Mouse (Mus musculus) liver, adult 2 months (tissue): Measurements from ENCODE around the gene Nptxr. TPM values are rescaled to one million over a fixed set of nuclear protein-coding genes. Genes with fewer than 3 reads are reported as not detected.

Experiments
- DNase-seq: peaks from one replicate; pipeline ENCODE4 v3.0.0-alpha.2; 2011; ENCODE audit warnings: low read depth, low spot score; ENCODE audit errors: extremely low read depth
- H3K27ac ChIP-seq: fragments of 200-500 bp; replicated peaks from 2 replicates; pipeline ENCODE4 v1.5.1; 2012; ENCODE audit warnings: low read depth, mild to moderate bottlenecking, control low read depth, inconsistent platforms, low read length; ENCODE audit not compliant: insufficient read depth
- H3K27me3 ChIP-seq: fragments of 200-500 bp; 2 replicates; pipeline ENCODE4 v1.6.1; 2012; ENCODE audit warnings: mild to moderate bottlenecking, moderate library complexity, low read length, inconsistent platforms; ENCODE audit not compliant: control insufficient read depth, insufficient read depth
- H3K36me3 ChIP-seq: fragments of 200-500 bp; 2 replicates; pipeline ENCODE4 v1.6.1; 2012; ENCODE audit warnings: low read length, inconsistent platforms; ENCODE audit not compliant: control insufficient read depth, insufficient read depth
- H3K4me1 ChIP-seq: fragments of 200-500 bp; 2 replicates; pipeline ENCODE4 v1.6.1; 2011; ENCODE audit warnings: low read length; ENCODE audit not compliant: control insufficient read depth, insufficient read depth
- H3K4me3 ChIP-seq: fragments of 200-500 bp; 2 replicates; pipeline ENCODE4 v1.5.1; 2011; ENCODE audit warnings: low read depth, mild to moderate bottlenecking, control low read depth, low read length, moderate library complexity; ENCODE audit not compliant: insufficient read depth
- H3K79me2 ChIP-seq: fragments of 200-500 bp; 2 replicates; pipeline ENCODE4 v1.6.1; 2012; ENCODE audit warnings: inconsistent platforms, mild to moderate bottlenecking, low read length, moderate library complexity; ENCODE audit not compliant: control insufficient read depth, insufficient read depth
- H3K9ac ChIP-seq: fragments of 200-500 bp; 2 replicates; pipeline ENCODE4 v1.6.1; 2012; ENCODE audit warnings: low read depth, mild to moderate bottlenecking, control low read depth, inconsistent platforms, low read length
- CTCF ChIP-seq: fragments of 200-500 bp; IDR thresholded peaks from 2 replicates; pipeline ENCODE4 v1.5.1; 2011; ENCODE audit warnings: low read depth, low read length, control low read depth
- POLR2A ChIP-seq: fragments of 200-500 bp; IDR thresholded peaks from 2 replicates; pipeline ENCODE4 v1.6.1; 2011; ENCODE audit warnings: low read length, control low read depth; ENCODE audit not compliant: insufficient read depth; ENCODE audit errors: extremely low read depth
- WGBS: fragments of 180-500 bp; shearing (Covaris S2); methylation state at CpG from one replicate; pipeline ENCODE4 v1.1.7; 2018; 5-methylcytosine and 5-hydroxymethylcytosine counted together
- polyA plus RNA-seq: library from polyadenylated mRNA; depleted of rRNA; stranded (reverse); fragments of >200 nt; gene quantifications from 2 replicates; pipeline ENCODE4 v1.2.3, GENCODE M21; 2012
- total RNA-seq: library from RNA; depleted of rRNA; stranded (reverse); fragments of >200 nt; gene quantifications from 2 replicates; pipeline ENCODE4 v1.2.3, GENCODE M21; 2014

The Nptxr gene
- total and polyA plus RNA-seq, 2 experiments, result 0.09 to 0.11 TPM

DNA sequence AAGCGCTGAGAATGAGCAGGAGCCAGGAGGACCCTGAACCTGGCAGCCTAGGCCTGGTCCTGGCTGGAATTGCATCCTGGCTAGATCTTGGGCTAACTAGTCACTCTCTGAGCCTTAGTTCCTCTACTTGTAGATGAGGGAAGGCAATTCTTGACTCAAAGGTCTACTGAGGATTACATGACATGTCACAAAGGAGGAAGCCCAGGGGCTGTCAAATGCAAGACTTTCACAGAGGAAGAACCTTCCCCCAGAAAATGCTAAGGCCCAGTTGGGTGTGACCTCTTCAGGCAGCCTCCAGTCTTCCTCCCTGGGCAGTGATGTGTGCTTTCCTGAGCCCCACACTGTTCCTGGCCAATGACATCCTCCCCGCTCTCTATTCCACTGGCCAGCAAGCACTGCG, 47.4 kb downstream of the Nptxr start:
- no peak overlapping the region for H3K4me3 ChIP-seq
- DNase-seq, result no peak
- TF ChIP-seq POLR2A (no peak), CTCF (no peak)
- no peaks in the 10 kb centered on the region for H3K79me2 ChIP-seq
- no peak overlapping the region for H3K27ac ChIP-seq
- H3K4me1 ChIP-seq, result no peaks in the 10 kb centered on the region
- no peak overlapping the region for H3K9ac ChIP-seq
- no peaks in the 10 kb centered on the region for H3K36me3 ChIP-seq
- WGBS, result 92% methylated on average over 3 of the region's 3 CpGs
- H3K27me3 ChIP-seq, result no peaks in the 10 kb centered on the region

DNA sequence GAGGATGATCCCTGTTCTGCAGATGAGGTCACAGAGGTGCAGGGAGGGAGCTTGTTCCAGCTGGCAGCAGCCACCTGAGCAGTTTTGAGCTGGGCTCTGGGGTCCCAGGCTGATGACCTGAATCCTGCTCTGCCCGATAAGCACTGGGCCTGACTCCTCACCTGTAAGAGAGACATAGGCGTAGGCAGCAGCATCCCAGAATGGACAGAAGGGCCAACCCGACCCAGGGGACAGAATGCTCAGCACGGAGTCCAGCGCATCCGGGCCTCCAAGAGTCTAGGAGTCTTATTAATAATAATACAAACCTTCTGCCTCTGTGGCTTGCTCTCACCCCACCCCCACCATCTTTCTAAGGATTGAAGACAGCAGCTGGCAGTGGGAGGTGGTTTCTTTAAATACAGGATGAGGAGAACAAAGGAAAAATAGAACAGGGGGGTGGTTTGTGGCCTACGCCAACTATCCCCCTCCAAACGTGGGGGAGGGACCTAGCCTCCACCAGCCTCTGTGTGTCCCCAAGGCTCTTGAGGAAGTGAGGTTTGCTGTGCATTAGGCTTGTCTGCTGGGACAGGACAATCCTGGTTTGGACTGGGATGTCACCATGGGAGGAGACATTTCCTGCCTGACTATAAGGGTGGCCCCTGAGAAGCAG, 48.5 kb downstream of the Nptxr start:
- DNase-seq, result no peak
- H3K4me1 ChIP-seq, result no peaks in the 10 kb centered on the region
- 80% methylated on average over 8 of the region's 8 CpGs for WGBS
- no peak overlapping the region for H3K9ac ChIP-seq
- no peak overlapping the region for H3K4me3 ChIP-seq
- no peaks in the 10 kb centered on the region for H3K27me3 ChIP-seq
- no peaks in the 10 kb centered on the region for H3K79me2 ChIP-seq
- TF ChIP-seq CTCF (no peak), POLR2A (no peak)
- no peak overlapping the region for H3K27ac ChIP-seq
- no peaks in the 10 kb centered on the region for H3K36me3 ChIP-seq

DNA sequence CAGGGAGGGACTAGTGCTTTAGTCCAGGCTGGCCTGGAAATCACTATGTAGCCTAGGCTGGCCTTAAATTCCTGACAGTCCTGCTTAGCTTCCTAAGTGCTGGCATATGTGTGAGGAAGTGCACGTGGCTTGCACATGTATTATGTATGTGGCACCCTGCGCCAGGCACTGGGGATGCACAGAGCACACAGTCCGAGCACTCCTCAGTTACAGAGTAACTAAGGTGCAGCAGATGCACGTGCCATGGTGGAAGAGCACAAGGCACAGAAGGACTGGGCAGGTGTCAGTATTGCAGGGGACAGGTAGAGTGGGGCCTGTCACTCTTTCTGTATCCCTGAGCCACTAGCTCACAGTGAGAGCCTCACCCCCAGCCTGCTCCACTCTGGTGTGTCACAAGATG, 49.4 kb downstream of the Nptxr start:
- no peaks in the 10 kb centered on the region for H3K4me1 ChIP-seq
- no peak overlapping the region for H3K27ac ChIP-seq
- no peak for DNase-seq
- H3K4me3 ChIP-seq, result no peak overlapping the region
- WGBS, result 76% methylated on average over 4 of the region's 4 CpGs
- TF ChIP-seq CTCF (no peak), POLR2A (no peak)
- H3K27me3 ChIP-seq, result no peaks in the 10 kb centered on the region
- H3K36me3 ChIP-seq, result no peaks in the 10 kb centered on the region
- no peaks in the 10 kb centered on the region for H3K79me2 ChIP-seq
- no peak overlapping the region for H3K9ac ChIP-seq

DNA sequence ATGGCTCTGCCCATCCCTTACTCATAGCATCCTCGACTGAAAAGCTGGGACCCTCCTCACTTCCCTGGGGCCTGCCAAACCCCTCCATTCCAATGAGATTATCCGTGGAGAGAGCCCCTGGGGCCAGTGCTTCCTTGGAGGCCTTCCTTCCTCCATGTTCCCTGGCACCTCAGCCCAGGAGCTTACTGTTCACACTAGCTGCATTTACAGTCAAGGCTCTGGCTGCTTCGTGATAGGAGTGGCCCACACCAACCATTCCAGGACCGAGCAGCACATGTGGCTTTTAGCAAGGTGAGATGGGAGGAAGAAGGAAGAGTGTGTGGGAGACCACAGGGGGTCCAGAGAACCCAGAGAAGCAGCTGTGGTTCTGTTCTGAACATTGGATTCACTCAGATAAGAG, 50.7 kb downstream of the Nptxr start:
- TF ChIP-seq POLR2A, result no peak
- no peak for TF ChIP-seq CTCF
- Histone ChIP-seq H3K4me3 (no peak overlapping the region), H3K36me3 (no peaks in the 10 kb centered on the region), H3K79me2 (no peaks in the 10 kb centered on the region), H3K4me1 (no peaks in the 10 kb centered on the region), H3K9ac (no peak overlapping the region), H3K27me3 (no peaks in the 10 kb centered on the region), H3K27ac (no peak overlapping the region)
- 74% methylated on average over 4 of the region's 4 CpGs for WGBS
- no peak for DNase-seq

DNA sequence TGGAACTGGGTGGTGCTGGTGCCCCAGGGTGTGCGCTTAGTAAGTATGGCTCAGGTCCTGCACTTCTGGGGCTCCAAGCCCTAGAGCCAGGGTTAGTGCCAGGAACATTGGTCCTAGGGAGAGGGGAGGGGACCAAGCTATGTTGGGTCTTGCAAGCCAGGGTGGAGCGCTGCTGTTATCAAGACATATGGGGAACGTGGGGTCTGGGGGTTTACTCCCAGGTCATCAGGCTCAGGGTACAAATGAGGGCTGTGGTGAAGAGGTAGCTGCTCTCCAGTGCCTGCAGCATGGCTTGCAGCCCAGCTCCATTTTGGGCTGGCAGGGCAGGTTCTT, 51.2 kb downstream of the Nptxr start:
- H3K4me3 ChIP-seq, result no peak overlapping the region
- no peaks in the 10 kb centered on the region for H3K36me3 ChIP-seq
- TF ChIP-seq POLR2A (no peak), CTCF (no peak; the same call in 1 of the 2 replicates)
- no peaks in the 10 kb centered on the region for H3K79me2 ChIP-seq
- H3K27ac ChIP-seq, result no peak overlapping the region
- H3K4me1 ChIP-seq, result no peaks in the 10 kb centered on the region
- H3K9ac ChIP-seq, result no peak overlapping the region
- DNase-seq, result no peak
- 95% methylated on average over 3 of the region's 3 CpGs for WGBS
- no peaks in the 10 kb centered on the region for H3K27me3 ChIP-seq

DNA sequence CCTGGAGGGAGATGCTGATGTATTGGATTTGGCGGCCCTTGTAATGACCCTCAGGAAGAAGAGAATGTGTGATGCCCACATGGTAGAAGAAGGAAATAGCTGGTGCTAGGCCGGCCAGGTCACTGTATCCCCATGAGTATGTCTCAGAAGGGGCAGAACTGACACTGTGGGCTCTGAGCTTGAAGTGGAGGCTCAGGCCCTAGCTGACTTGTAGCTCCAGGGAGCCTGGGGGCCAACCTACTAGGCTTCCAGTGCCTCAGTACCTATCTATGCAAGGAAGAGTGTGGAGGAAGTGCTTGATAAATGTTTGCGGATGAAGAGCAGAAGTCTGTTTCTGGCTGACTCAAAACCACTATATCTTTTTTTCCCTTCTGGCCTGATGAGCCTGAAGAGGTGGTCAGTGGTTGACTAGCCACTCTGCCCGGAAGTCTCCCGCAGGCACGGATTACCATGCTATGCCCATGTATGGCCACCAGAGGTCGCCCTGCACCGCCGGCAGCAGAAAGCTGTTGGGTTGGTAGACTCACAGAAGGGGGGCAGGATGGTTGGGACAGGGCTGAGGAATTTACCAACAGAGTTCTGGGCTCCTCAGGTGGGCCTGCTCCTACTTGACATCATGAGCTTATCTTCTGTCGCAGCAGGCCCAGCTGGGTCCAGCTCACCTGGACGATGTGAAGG, 51.7 kb downstream of the Nptxr start:
- Histone ChIP-seq H3K9ac (no peak overlapping the region), H3K36me3 (no peaks in the 10 kb centered on the region), H3K79me2 (no peaks in the 10 kb centered on the region), H3K4me3 (no peak overlapping the region), H3K4me1 (no peaks in the 10 kb centered on the region), H3K27me3 (no peaks in the 10 kb centered on the region), H3K27ac (no peak overlapping the region)
- TF ChIP-seq CTCF, result peak; percentile 99
- TF ChIP-seq POLR2A, result no peak
- WGBS, result 25% methylated on average over 11 of the region's 11 CpGs
- no peak for DNase-seq
